Mouse (Mus musculus): ENCODE results near the gene Tgds. TPM values are rescaled to one million over a fixed set of nuclear protein-coding genes. Genes with fewer than 3 reads are reported as not detected.
"Not testable (repeated sequence)": the region's sequence is repeated elsewhere in the genome, so short reads cannot be mapped to it uniquely, and the experiment has no call there.

Tgds gene
- polyA plus RNA-seq, 1 experiment from 2014 or later: 34.3 TPM

DNA sequence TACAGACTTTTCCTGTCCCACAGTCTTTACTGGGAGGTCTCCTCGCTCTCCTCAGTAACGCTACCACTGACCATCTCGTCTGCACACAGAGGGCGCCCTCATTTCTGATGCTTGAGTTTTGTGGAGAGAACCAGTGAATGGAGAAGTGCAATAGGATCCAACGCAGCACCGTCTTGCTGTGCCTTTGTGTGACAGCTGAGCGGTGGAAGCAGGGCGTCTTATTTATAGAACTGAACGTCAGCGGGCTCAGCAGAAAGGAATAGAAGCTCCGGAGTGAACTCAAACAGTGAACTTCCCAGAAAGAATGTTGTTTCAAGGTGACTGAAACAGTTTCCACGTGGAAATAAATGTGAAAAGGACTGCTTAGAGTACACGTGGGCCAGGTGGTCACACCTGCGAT, 30.1 kb upstream of the Tgds start:
- H3K9me3 ChIP-seq (replicated peaks; ENCODE audit: control insufficient read depth, low read length): no peaks in the 10 kb centered on the region
- peaks cover 25% of the 10 kb centered on the region for H3K36me3 ChIP-seq (ENCODE audit: control insufficient read depth, insufficient read depth, low read length)
- H3K9ac ChIP-seq (ENCODE audit: low read length): no peak overlapping the region
- no peaks in the 10 kb centered on the region for H3K4me1 ChIP-seq (ENCODE audit: control insufficient read depth, insufficient read depth, low read length)
- H3K4me2 ChIP-seq (ENCODE audit: low read depth, low read length): no peak overlapping the region
- no peak overlapping the region for H3K27ac ChIP-seq (ENCODE audit: low read length)
- ATAC-seq (ENCODE audit: insufficient read depth, low FRiP score): no peak
- WGBS: 69% methylated on average over 14 of the region's 14 CpGs
- no peak overlapping the region for H3K4me3 ChIP-seq (replicated peaks; ENCODE audit: low read length)
- H3K27me3 ChIP-seq (ENCODE audit: control insufficient read depth, insufficient read depth, low read length): no peaks in the 10 kb centered on the region

DNA sequence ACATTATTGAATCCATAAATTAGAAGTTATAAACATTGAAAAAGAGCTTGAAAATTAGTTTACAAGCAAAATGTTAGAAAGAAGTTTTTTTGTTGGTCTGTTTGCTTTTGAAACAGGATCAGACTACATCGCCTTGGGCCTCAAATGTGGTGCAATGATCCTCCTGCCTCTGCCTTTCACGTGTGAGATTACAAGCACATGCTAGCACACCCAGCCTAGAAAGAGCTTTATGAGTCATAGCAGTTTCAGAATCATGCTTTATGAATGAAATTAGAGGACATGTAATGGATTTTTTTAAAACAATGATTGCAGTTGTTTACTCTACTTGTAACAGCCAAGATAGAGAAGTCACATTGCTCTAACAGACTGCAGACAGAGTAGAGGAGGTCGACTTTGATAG, 29.2 kb upstream of the Tgds start:
- Histone ChIP-seq H3K4me1 (ENCODE audit: control insufficient read depth, insufficient read depth, low read length) (no peaks in the 10 kb centered on the region), H3K27ac (ENCODE audit: low read length) (no peak overlapping the region), H3K27me3 (ENCODE audit: control insufficient read depth, insufficient read depth, low read length) (no peaks in the 10 kb centered on the region), H3K9me3 (replicated peaks; ENCODE audit: control insufficient read depth, low read length) (no peaks in the 10 kb centered on the region), H3K4me3 (replicated peaks; ENCODE audit: low read length) (no peak overlapping the region), H3K36me3 (ENCODE audit: control insufficient read depth, insufficient read depth, low read length) (peaks cover 25% of the 10 kb centered on the region), H3K9ac (ENCODE audit: low read length) (no peak overlapping the region), H3K4me2 (ENCODE audit: low read depth, low read length) (no peak overlapping the region)
- WGBS: 69% methylated on average over 3 of the region's 3 CpGs
- ATAC-seq (ENCODE audit: insufficient read depth, low FRiP score): no peak

GRCm38 (mm10) chr14:118157146-118157545, 24.6 kb upstream of the Tgds start:
- WGBS: 28% methylated on average over 5 of the region's 5 CpGs
- H3K4me3 ChIP-seq (replicated peaks; ENCODE audit: low read length): no peak overlapping the region
- no peak for ATAC-seq (ENCODE audit: insufficient read depth, low FRiP score)
- H3K9ac ChIP-seq (ENCODE audit: low read length): no peak overlapping the region
- no peaks in the 10 kb centered on the region for H3K27me3 ChIP-seq (ENCODE audit: control insufficient read depth, insufficient read depth, low read length)
- peaks cover 18% of the 10 kb centered on the region for H3K36me3 ChIP-seq (ENCODE audit: control insufficient read depth, insufficient read depth, low read length)
- H3K4me1 ChIP-seq (ENCODE audit: control insufficient read depth, insufficient read depth, low read length): no peaks in the 10 kb centered on the region
- no peaks in the 10 kb centered on the region for H3K9me3 ChIP-seq (replicated peaks; ENCODE audit: control insufficient read depth, low read length)
- no peak overlapping the region for H3K4me2 ChIP-seq (ENCODE audit: low read depth, low read length)
- no peak overlapping the region for H3K27ac ChIP-seq (ENCODE audit: low read length)

DNA sequence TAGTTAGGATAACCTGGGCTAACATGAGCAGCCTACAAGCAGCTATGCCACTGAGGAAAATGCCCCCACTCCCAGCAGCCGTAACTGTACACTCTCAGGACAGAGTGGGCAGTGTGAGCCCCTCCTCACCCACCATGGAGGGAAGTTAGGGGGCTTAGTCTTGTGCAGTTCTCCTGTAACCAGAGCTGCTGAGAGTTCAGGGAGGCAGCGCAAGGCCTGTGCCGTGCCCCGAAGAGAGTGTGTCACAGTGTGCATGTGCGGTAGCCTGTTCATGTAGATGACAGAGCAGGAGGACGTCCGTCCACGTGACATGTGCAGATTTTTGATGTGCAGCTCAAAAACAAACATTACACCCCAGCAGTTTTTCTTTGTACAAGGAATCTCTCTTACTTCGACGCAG, 24.2 kb upstream of the Tgds start:
- peaks cover 18% of the 10 kb centered on the region for H3K36me3 ChIP-seq (ENCODE audit: control insufficient read depth, insufficient read depth, low read length)
- ATAC-seq (ENCODE audit: insufficient read depth, low FRiP score): no peak
- 75% methylated on average over 10 of the region's 10 CpGs for WGBS

GRCm38 (mm10) chr14:118156056-118156455, 23.5 kb upstream of the Tgds start:
- peaks cover 18% of the 10 kb centered on the region for H3K36me3 ChIP-seq (ENCODE audit: control insufficient read depth, insufficient read depth, low read length)
- not testable (repeated sequence) for ATAC-seq (ENCODE audit: insufficient read depth, low FRiP score); H3K4me3 ChIP-seq (replicated peaks; ENCODE audit: low read length); H3K4me1 ChIP-seq (ENCODE audit: control insufficient read depth, insufficient read depth, low read length); H3K27me3 ChIP-seq (ENCODE audit: control insufficient read depth, insufficient read depth, low read length); H3K27ac ChIP-seq (ENCODE audit: low read length); H3K9me3 ChIP-seq (replicated peaks; ENCODE audit: control insufficient read depth, low read length); H3K9ac ChIP-seq (ENCODE audit: low read length); H3K4me2 ChIP-seq (ENCODE audit: low read depth, low read length)
- WGBS: 95% methylated on average over 16 of the region's 16 CpGs

More for the DNA sequence above, 24.2 kb upstream of the Tgds start:
- Histone ChIP-seq H3K4me2 (ENCODE audit: low read depth, low read length) (no peak overlapping the region), H3K4me1 (ENCODE audit: control insufficient read depth, insufficient read depth, low read length) (no peaks in the 10 kb centered on the region), H3K27ac (ENCODE audit: low read length) (no peak overlapping the region), H3K9me3 (replicated peaks; ENCODE audit: control insufficient read depth, low read length) (no peaks in the 10 kb centered on the region), H3K9ac (ENCODE audit: low read length) (no peak overlapping the region), H3K4me3 (replicated peaks; ENCODE audit: low read length) (no peak overlapping the region), H3K27me3 (ENCODE audit: control insufficient read depth, insufficient read depth, low read length) (no peaks in the 10 kb centered on the region)

GRCm38 (mm10) chr14:118152294-118152651, 19.7 kb upstream of the Tgds start:
- Histone ChIP-seq H3K27me3 (ENCODE audit: control insufficient read depth, insufficient read depth, low read length) (no peaks in the 10 kb centered on the region), H3K27ac (ENCODE audit: low read length) (no peak overlapping the region), H3K4me2 (ENCODE audit: low read depth, low read length) (no peak overlapping the region), H3K9ac (ENCODE audit: low read length) (no peak overlapping the region), H3K4me3 (replicated peaks; ENCODE audit: low read length) (no peak overlapping the region), H3K4me1 (ENCODE audit: control insufficient read depth, insufficient read depth, low read length) (no peaks in the 10 kb centered on the region), H3K9me3 (replicated peaks; ENCODE audit: control insufficient read depth, low read length) (no peaks in the 10 kb centered on the region), H3K36me3 (ENCODE audit: control insufficient read depth, insufficient read depth, low read length) (peaks cover 7% of the 10 kb centered on the region; the same call in 1 of the 2 replicates)
- no peak for ATAC-seq (ENCODE audit: insufficient read depth, low FRiP score)
- WGBS: 89% methylated on average over 8 of the region's 8 CpGs

GRCm38 (mm10) chr14:118151651-118152293, 19.2 kb upstream of the Tgds start:
- Histone ChIP-seq H3K4me3 (replicated peaks; ENCODE audit: low read length) (no peak overlapping the region), H3K27me3 (ENCODE audit: control insufficient read depth, insufficient read depth, low read length) (no peaks in the 10 kb centered on the region), H3K4me1 (ENCODE audit: control insufficient read depth, insufficient read depth, low read length) (no peaks in the 10 kb centered on the region), H3K36me3 (ENCODE audit: control insufficient read depth, insufficient read depth, low read length) (peaks cover 7% of the 10 kb centered on the region; the same call in 1 of the 2 replicates), H3K27ac (ENCODE audit: low read length) (no peak overlapping the region), H3K9ac (ENCODE audit: low read length) (no peak overlapping the region), H3K9me3 (replicated peaks; ENCODE audit: control insufficient read depth, low read length) (no peaks in the 10 kb centered on the region), H3K4me2 (ENCODE audit: low read depth, low read length) (no peak overlapping the region)
- no peak for ATAC-seq (ENCODE audit: insufficient read depth, low FRiP score)
- WGBS: 61% methylated on average over 5 of the region's 5 CpGs

DNA sequence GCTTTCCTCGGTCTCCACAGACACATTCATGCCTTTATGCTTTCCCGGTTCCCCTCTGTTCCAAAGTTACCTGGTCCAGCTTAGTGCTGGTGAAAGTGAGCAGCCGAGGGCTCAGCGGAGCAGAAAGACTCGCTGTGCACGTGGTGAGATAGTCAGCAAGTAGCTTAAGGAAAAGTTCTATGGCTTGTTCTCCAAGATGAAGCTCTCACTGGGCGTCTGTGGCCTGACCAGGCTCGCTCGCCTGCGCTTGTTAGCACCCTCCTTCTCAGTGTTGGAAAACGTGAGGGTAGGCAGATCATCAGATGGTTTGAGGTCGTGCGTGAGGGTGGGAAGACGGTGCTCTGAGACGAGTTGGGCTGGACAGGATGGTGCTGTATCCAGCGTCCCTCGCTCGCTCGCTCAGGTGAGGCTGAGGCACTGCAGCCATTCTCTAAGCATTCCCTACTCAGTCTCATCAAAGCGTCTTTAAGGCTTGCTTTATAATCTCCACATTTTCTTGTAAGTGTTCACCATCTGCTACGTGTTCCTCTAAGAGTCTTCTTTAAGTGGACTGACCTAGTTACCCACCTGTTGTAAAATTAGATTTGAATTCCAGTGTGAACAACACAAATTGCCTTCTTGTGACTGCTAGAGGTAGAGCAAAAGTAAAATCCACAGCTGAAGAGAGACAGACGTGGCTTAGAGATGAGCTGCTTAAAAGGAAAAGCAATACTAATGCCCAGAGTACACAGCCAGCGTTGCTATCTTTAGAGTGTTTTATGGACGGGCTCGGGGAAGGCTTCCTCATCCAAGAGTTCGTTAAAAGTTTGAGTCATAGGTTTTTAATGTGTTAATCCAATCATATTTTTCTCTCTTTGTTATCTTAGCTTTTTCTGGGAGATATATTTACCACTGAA, 18.3 kb upstream of the Tgds start:
- no peak for ATAC-seq (ENCODE audit: insufficient read depth, low FRiP score)
- WGBS: 85% methylated on average over 26 of the region's 26 CpGs
- H3K36me3 ChIP-seq (ENCODE audit: control insufficient read depth, insufficient read depth, low read length): peaks cover 7% of the 10 kb centered on the region; the same call in 1 of the 2 replicates

GRCm38 (mm10) chr14:118148554-118148953, 16.0 kb upstream of the Tgds start:
- Histone ChIP-seq H3K4me2 (ENCODE audit: low read depth, low read length) (no peak overlapping the region), H3K27me3 (ENCODE audit: control insufficient read depth, insufficient read depth, low read length) (no peaks in the 10 kb centered on the region), H3K36me3 (ENCODE audit: control insufficient read depth, insufficient read depth, low read length) (peaks cover 2% of the 10 kb centered on the region; the same call in 1 of the 2 replicates), H3K27ac (ENCODE audit: low read length) (no peak overlapping the region), H3K4me1 (ENCODE audit: control insufficient read depth, insufficient read depth, low read length) (no peaks in the 10 kb centered on the region), H3K9ac (ENCODE audit: low read length) (no peak overlapping the region), H3K9me3 (replicated peaks; ENCODE audit: control insufficient read depth, low read length) (no peaks in the 10 kb centered on the region), H3K4me3 (replicated peaks; ENCODE audit: low read length) (no peak overlapping the region)
- WGBS: 73% methylated on average over 10 of the region's 10 CpGs
- no peak for ATAC-seq (ENCODE audit: insufficient read depth, low FRiP score)

More for the DNA sequence above, 18.3 kb upstream of the Tgds start:
- Histone ChIP-seq H3K4me3 (replicated peaks; ENCODE audit: low read length) (no peak overlapping the region), H3K4me1 (ENCODE audit: control insufficient read depth, insufficient read depth, low read length) (no peaks in the 10 kb centered on the region), H3K4me2 (ENCODE audit: low read depth, low read length) (no peak overlapping the region), H3K27ac (ENCODE audit: low read length) (no peak overlapping the region), H3K9ac (ENCODE audit: low read length) (no peak overlapping the region), H3K9me3 (replicated peaks; ENCODE audit: control insufficient read depth, low read length) (no peaks in the 10 kb centered on the region), H3K27me3 (ENCODE audit: control insufficient read depth, insufficient read depth, low read length) (no peaks in the 10 kb centered on the region)
